Mouse (Mus musculus): ENCODE data around the gene Gm20388.
A peak's percentile ranks its signal among the peaks of the same experiment; 100 is the strongest.

Gene Gm20388

DNA sequence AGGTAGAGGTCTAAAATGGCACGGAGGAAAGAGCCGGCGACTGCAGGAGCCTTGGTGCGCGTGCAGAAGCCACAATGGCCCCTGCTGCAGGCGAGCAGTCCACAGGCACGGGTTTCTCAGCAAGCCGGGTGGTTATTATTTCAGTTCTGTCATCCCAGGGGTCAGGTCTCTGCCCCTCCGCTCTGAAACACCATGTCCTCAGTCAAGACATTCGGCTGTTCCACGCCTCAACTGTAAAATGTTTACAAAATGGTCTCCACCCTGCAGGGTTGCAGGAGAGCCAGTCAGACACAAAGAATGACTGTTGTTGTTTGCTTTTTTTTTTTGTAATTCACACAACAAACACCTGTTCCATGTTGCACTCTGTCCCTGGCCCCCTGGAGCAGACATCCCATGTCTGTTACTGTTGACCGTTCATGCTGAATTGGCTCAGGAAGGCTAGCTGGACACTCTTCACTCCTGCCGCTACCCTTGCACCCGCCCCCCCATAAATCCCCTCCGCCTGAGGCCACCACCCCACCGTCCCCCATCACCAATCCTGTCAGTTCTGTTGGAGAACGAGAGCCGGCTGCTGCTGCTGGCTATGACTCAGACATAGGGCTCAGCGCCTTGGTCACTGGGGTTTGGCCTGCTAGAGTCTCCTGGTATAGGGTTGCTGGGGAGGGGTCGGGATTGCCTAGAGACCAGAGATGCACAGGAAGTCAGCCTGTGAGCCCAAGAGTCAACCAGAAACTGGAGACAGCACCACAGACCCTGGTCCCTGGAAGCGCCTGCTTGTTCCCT lies 350.9 kb downstream of the Gm20388 start:
- no peak for DNase-seq (ENCODE audit: low spot score)

DNA sequence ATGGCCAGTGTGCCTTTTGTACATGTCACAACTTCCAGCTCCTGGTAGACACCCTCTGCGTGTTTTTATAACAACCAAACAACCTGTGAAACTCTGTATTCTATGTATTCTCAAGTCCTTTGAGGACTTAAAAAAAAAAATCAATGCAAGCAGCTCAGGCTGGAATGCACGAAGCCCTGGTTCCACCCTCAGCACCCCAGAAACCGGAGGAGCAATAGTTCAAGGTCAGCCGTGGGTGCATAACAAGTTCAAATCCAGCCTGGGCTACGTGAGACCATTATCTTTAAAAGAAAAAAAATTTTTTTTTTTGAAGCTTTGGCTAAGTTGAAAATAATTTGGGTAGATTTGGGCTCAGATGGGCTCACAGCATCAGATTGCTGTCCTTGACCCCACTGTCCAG lies 353.2 kb downstream of the Gm20388 start:
- DNase-seq (ENCODE audit: low spot score): no peak

DNA sequence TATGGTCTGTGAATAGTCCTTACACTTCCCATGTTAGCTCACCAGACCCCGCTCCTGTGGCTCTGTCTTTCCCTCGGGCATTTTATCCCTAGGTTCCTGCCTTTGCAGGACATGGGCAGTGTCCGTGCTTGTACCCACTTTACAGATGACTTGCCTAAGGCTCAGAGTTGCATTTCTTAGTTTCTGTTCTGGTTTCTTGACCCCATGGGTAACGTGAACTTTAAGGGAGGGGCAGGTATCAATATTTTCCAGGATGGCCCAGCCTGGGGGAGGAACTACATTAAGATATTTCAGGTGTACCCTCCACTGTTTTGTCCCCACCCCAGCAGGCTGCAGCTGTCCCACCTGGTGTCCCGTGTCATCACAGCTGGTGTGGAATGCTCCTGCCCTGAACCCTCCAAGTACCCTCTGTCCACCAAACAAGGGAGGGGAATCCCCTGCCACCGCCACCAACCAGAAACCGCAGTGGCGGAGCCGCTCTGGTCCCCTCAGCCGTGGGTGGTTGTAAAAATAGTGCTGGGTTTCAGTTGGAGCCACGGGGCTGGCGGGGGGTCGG lies 353.8 kb downstream of the Gm20388 start:
- DNase-seq (ENCODE audit: low spot score): no peak

DNA sequence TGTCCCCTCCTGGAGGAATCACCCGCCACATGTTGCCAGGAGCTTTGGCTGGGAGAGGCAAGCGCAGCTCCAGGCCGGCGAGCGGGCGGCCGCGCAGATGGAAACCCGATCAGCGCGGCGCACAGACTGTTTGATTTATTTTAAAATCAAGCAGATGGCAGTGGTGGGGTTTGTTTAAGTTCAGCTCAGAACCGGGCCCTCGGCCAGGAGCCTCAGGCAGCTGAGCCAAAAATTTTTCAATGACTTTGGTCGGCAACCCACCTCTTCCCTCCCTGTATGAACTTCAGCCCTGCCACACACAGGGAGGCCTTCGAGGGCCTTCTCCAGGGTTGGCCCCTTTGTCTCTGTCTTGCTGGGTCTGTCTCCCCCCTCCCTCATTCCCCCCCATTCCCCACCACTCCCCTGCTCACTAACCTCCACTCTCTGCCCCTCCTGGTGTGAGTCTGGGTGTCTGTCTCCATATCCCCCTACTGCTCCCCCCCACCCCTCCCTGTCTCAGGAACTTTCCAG lies 354.4 kb downstream of the Gm20388 start:
- no peak for DNase-seq (ENCODE audit: low spot score)

DNA sequence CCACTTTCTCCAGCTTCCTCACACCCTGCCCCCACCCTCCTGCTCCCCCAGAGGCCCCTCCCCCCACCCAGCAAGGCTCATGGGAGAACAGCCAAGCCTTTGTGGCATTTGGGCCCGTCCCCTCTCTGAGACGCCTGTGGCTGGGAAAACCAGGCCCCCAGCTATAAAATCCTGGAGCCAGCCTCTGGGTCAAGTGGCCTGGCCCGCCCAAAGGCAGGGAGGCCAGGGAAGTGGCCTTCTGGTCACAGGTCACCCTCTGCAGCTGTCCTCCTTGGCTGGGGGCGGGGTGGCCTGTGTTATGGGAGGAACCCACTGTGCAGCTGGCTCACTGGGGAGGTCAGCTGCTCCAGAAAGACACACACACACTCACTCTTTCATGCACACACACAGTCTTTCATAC lies 354.8 kb downstream of the Gm20388 start:
- DNase-seq (ENCODE audit: low spot score): peak; percentile 47

DNA sequence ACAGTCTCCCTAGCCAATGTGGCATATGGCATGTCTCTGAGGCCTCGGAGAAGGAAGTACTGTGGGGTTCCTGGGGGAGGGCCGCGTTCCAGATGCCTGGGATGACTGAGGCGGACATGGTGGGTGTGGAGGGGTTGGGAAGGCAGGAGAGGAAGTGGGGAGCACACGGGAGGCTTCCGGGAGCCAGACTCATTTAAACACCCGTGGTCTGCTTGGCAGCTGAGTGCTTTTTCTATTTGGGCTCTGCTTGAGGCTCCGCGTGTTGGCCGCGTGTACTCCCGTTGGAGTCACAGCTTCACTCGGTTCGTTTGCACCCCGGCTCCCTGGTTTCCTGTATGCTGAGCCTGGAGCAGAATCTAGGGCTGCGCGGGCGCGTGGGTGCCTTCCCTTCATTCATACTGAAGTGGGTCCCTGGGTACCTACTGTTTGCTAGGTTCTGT lies 357.9 kb downstream of the Gm20388 start:
- no peak for DNase-seq (ENCODE audit: low spot score)

DNA sequence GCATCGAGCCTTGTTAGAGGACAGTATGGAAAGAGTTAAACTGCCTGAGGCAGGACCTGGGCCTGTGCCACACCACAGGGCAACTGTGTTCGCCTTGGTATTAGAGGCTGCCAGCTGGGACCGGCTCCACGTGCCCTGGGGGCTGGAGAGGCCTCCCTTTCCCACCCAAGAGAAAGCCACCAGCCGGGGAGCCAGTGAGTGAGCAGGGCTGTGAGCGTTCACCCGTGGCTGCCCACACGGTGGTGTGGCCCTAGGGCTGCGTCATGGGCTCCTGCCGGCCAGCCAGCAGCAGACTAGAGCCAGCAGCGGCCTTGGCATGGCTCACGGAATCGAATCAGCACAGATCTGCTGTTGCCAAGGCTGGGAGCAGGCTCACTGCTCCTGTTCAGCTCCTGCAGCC lies 359.8 kb downstream of the Gm20388 start:
- no peak for DNase-seq (ENCODE audit: low spot score)

DNA sequence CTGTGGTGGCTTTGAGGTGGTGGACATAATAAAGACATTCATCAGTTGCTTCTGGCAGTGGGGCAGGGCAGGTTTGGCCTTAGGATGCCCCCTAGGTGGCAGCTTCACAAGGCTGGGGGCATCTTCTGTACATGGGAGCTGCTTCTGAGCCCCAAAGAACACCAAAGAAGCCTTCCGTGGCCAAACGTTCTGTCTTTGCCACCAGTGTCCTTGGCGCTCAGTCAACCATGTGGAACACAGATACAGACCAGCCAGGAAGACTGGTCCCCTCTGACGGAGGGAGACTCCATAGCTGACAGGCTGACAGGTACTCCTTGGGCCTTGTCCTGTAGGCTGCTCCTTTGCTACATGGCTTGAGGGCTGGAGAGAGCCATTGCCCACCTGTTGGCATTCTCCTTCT lies 362.8 kb downstream of the Gm20388 start:
- no peak for DNase-seq (ENCODE audit: low spot score)

DNA sequence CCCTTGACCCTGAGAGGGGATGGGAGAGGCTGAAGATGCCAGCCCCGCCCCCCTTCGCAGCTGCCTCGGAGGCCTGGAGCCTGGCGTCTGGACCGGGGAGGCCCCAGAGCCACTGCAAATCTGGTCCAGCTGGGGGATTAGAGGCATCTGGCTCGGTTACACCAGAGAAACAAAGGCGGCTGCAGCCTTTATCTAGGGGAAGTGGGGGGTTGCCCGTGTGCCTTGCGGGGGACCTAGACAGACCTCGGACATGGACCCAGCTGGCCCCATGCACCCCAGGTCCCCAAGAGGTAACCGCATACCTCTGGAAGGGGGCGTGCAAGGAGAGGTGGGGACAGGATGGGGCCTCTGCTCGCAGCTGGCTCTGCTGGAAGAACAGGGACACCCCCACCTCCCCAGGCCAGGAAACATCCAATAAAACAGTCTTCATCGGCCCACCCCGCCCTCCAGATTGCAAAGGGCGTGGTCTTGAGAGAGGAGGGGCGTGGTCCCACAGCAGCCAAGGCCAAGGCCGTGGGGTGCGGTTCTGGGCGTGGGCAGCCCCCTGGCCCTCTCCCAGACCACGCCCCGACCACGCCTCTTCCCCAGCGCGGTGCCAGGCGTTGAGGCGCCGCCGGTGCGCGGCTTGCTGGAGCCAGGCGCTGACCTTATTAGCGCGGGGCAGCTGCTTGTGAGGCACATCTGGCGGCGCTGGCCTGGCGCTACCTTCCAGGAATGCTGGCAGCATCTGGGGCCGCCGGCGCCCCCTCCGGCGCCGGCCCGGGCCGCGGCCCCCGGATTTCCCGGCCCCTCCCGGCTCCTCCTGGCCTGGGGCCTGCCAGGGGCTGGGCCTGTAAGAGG lies 365.6 kb downstream of the Gm20388 start:
- DNase-seq (ENCODE audit: low spot score): peak; percentile 90

DNA sequence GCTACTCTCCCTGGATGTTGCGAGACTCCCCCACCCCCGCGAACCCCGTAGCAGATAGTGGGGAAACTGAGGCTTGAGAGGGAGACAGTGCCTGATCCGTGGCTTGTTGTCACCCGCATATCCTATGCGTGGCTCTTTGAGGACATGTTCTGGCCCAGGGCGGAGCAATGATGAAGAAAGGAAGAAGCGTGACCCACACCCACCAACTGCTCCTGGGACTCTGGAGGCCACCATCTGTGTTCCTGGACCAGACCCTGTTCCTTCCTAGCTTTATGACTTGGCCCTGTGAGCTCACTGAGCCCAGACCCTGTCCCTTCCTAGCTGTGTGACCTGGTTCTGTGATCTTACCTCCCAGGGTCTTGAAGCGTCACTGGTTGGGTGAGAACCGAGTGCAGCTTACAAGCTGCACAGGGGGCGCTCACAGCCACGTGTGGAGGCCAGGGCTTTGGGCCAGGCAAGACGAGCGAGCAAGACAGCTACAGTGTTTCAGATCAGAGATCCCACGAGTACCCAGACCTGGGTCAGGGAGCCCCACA lies 366.3 kb downstream of the Gm20388 start:
- DNase-seq (ENCODE audit: low spot score): peak; percentile 34

DNA sequence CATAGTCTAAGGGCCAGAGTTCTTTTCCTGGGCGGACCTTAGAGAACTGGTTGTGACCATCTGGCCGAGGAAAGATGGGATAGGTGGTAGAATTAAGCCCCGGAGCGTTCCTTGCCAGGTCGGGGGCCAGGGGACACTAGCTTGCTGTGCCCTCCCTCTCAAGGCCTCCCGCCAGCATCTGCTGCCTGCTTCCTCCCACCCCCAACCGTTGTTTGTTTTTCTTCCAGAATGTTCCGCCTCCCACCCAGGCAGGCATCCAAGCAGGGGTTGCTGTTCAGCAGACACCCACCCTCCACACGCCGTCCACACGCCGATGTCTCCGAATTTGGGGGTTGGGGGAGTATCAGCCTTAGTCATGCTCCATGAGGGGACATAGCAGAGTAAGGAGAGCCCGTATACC lies 367.4 kb downstream of the Gm20388 start:
- DNase-seq (ENCODE audit: low spot score): no peak

DNA sequence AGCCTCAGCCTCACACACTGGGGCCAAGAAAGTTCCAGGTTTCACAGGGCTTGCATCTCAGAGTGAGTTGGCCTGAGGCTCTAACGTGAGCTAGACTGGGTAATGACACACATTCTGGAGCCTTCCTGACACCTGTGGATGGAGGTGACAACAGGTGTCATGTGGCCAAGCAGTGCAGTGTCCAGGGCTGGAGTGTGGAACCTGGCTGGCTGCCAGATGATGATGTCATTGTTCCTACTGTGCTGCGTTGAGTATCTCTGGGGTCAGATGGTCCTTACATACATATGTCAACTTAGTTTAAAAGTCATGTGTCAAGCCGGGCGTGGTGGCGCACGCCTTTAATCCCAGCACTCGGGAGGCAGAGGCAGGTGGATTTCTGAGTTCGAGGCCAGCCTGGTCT lies 368.8 kb downstream of the Gm20388 start:
- no peak for DNase-seq (ENCODE audit: low spot score)

DNA sequence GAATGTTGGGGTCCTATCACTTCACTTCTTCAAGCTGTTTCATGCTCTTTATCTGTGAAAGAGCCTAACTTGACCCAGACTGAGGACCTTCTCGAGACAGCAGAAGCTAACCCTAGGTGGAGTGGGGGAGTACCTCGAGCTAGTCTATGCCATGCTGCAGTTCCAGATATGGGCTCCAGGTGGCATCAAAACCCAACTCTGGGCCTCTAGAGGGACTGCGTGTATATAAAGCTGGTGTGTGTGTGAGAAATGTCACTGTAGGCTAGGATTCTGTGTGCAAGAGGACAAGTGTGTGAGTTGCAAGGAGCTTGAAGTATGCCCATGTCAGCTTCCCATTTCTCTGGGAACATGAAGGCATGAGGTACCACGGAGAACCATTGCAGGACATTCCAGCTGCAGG lies 370.8 kb downstream of the Gm20388 start:
- peak; percentile 69 for DNase-seq (ENCODE audit: low spot score)

DNA sequence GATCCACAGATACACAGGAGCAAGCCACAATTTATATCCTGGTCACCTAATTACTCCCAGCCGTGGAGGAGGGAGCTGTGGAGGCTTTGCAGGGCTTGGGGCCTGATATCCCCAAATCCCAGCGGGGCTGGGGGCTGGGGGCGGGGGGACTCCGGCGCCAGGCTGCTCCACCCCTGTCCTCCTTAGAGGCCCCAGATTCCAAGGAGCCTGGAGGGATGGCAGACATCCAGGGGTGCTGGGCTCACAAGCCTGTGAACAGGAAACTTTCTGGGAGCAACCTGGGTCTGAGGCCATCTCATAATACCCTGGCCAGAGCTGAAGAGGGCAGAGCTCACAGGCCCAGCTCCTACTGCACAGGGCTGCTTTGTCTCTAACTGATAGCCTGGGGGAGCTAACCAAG lies 371.8 kb downstream of the Gm20388 start:
- DNase-seq (ENCODE audit: low spot score): no peak

DNA sequence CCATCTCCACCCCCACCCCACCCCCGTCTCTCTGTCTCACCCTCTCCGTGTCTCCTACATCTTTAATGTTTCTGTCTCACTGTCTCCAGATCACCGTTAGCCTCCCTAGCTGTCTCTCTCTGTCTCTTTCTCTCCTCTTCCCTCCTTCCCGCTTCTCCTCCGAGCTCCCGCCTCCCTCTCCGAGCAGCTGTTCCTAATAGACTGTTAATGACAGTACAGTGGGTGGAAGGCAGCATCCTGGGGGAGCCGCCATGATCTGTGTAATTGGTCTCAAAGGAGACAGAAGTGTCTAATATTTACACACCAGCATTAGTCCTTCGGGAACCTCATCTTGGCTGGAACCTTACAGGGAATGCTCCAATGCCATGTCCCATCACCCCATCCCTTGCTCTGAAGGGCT lies 373.6 kb downstream of the Gm20388 start:
- no peak for DNase-seq (ENCODE audit: low spot score)

DNA sequence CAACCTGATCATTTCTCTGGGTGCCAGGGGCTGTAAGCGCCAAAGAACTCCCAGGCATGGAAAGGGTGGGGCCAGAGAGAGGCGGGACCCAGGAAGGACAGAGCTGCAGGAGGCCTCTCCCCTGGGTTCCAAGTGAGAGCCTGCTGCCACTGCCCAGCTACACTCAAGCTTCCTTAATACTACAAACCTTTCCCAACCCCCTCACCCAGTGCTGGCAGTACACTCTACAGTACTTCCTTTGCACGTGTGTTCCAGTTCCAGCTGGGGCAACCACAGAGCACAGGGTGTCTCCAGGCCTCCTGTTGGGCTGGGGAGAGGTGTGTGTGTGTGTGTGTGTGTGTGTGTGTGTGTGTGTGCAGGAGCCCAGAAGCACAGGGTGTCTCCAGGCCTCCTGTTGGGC lies 374.4 kb downstream of the Gm20388 start:
- no peak for DNase-seq (ENCODE audit: low spot score)

DNA sequence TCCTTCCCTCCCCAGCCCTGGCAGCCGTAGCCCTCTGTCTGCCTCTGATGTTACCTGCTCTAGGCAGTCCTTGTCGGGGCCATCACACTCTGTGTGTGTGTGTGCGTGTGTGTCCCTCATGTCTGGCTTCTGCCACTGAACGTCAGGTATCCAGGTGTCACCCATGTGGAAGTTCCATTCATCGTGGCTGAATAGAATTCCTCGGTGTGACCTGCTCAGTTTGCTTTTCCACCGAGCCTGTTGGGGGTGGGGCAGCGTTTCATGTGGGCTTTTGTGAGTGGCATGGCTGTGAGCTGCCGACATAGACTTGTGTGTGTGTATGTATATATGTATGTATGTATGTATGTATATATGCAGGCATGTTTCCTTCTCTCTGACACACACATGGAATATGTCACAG lies 375.2 kb downstream of the Gm20388 start:
- DNase-seq (ENCODE audit: low spot score): no peak

DNA sequence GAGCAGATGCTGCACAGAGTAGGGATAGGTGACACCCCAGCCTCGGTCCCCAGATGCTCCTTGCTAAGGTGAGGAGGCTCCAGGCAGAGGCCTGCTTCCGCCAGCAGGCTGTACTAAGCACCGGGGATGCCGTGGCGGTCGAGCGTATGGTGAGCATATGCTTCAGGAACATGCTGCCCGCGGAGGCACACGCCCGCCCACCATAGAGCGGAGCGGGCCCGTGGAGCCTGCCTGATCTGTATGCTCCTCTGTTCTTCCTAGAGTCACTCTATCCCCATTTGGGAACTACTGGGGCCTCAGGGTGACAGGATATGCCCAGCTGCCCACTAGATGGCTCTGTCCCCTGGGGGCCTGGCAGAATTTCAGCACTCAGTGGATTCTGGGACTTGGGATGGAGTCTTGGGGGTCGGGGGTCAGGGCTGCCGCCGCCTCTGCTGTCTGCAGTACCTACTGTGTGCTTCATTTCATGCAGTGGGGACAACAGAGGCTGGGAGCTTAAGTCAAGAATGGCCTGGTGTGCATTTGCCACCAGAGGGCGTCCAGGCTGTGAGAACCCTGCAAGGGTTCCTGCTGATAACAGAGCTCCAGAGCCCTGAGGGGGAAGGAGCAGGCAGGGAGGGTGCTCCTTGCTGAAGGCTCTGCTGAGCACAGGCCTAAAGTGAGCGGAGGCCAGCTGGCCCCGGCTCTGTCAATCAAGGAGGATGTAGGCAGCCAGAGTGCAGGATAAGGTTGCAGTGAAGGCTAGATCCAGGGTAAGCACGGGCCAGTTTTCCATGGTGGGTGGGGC lies 377.7 kb downstream of the Gm20388 start:
- DNase-seq (ENCODE audit: low spot score): peak; percentile 49

DNA sequence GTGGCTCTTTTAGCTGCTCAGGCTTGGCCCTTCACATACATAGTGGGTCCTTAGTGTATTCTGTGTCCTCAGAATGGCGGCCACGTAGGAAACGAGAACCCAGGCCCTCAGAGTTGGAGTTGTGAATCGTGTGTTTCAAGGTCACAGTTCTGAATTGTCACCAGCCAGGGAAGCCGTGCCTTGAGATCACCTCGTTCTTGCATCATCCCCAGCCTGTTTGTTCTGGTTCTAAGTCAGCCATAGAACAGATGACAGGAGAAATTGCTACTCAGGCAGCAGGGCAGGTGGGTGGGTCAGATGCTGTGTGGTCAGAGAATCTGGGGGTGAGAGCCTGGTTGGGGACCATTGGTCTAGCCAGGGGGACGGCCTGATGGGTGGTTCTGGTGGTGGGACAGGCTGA lies 378.6 kb downstream of the Gm20388 start:
- DNase-seq (ENCODE audit: low spot score): no peak

DNA sequence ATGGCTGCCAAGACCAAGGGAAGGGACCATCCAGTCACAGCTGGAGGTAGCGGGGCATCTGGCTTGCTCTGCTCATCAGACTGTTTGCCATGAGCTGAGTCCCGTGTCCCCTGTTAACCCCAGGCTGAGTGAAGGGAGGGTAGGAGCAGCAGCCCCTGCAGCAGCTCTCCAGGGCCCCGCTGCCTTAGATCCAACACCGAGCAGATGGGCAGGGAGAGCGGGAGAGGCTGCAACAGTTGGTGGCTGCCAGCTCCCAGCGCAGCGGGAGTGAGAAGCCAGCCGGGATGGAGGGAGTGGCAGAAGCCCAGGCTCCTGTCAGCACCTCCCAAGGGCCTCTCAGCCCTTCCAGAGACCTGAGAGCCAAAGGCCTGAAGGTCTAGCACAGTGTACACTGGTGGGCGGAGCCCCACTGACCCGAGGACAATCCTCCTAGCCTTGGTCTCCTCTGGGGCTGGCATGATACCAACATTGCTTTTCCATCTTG lies 379.1 kb downstream of the Gm20388 start:
- no peak for DNase-seq (ENCODE audit: low spot score)

DNA sequence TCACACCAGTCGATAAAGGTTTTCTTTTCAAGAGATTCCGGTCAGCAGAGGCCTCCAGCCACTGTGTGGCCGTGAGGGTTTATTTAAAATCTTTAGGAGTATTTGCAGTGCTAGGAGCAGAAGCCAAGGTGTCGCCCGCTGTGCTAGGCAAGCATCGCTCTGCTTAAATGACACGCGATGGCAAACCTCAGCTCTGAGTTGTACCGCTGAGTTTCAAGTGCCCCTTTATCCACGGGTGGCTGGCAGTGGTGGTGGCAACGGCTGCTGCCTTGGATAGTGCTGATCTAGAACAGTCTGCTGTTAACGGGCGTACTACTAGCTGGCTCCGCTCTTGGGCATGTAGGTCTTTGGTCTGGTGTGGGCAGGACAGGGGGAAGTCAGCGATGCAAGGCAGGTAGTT lies 380.0 kb downstream of the Gm20388 start:
- DNase-seq (ENCODE audit: low spot score): no peak

DNA sequence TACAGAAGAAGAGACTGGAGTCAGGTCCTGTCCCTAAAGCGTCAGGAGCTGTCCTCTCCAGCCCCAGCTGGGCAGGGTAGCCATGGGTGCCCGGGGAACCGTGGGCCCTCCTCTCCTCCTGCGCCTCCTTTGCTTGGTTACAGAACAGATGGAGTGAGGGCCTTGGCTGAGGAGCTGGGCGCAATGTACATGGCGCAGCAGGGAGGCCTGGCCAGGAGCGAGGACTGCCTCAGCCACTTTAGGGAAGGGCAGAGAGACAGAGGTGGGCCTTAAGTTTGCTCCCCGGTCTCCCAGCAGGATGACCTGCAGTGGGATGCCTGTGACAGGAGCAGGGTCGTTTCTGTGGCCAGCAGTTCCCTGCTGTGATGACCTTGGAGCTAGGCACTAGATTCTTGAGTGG lies 381.0 kb downstream of the Gm20388 start:
- no peak for DNase-seq (ENCODE audit: low spot score)

Data from urinary bladder, postnatal 25 days (tissue).